Mouse (Mus musculus) embryonic fibroblast, embryonic 13.5 days (primary cell): ENCODE results near the gene Zfp853.

Experiments
- CTCF ChIP-seq: IDR thresholded peaks from 2 replicates; pipeline ENCODE4 v1.5.1; 2011; ENCODE audit warnings: mild to moderate bottlenecking, control low read depth, low read length, moderate library complexity, borderline replicate concordance; ENCODE audit not compliant: insufficient read depth
- POLR2A ChIP-seq: IDR thresholded peaks from 2 replicates; pipeline ENCODE4 v1.6.1; 2011; ENCODE audit warnings: low read depth, mild to moderate bottlenecking, control low read depth, low read length, moderate library complexity

DNA sequence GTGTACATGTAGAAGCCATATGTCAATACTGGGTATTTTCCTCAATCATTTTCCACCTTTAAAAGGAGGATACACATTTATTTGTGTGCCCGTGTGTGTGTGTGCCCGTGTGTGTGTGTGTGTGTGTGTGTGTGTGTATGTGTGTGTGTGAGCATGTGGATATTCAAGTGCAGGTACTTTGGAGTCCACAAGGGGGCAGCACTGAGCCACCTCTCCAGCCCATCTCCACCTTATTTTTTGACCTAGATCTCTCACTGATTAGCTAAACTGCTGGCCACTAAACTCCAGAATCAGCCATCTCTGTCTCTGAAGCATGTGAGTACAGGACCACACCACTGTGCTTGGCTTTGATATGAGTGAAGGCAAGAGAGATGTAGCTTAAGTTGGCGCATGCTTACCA is 1.4 kb upstream of the Zfp853 start:
- TF ChIP-seq CTCF (no peak), POLR2A (no peak)
